Mouse (Mus musculus) cerebellum, adult 2 months (tissue): ENCODE results near the gene BC030500.

ENCODE experiments used
- CTCF ChIP-seq: fragments of 200-500 bp; IDR thresholded peaks from 2 replicates; pipeline ENCODE4 v1.5.1; 2011; ENCODE audit warnings: low read depth, mild to moderate bottlenecking, control low read depth, low read length, moderate library complexity, borderline replicate concordance; ENCODE audit not compliant: insufficient read depth
- POLR2A ChIP-seq: fragments of 200-500 bp; IDR thresholded peaks from 2 replicates; pipeline ENCODE4 v1.6.1; 2011; ENCODE audit warnings: low read length, control low read depth, borderline replicate concordance; ENCODE audit not compliant: insufficient read depth

- no peak for TF ChIP-seq POLR2A
- no peak for TF ChIP-seq CTCF
Observed at GRCm38 (mm10) chr8:58943773-58944172, 32.2 kb downstream of the BC030500 start.
